In genomic region chr7:125523051-125523450, GRCm38 (mm10) we compare ENCODE assay signal across 14 mouse cellular contexts. TPM values are rescaled to one million over a fixed set of nuclear protein-coding genes. Genes with fewer than 3 reads are reported as not detected.
A peak's percentile ranks its signal among the peaks of the same experiment; 100 is the strongest.
DNase-seq lines count a peak whose midpoint lies in the region; ATAC-seq and TF ChIP-seq lines count a peak whose summit lies in the region.
"Had no signal": no experiment of that assay in that cellular context is flagged by ENCODE, and none has a peak within 500 bp of the region (broad histone marks: within the 10 kb centered on the region; RNA-seq: fewer than 3 reads in every experiment).

No protein-coding gene starts in this region.

- no peak overlapping the region for H3K4me2 ChIP-seq in lung, postnatal 0 days (replicated peaks; ENCODE audit: low read depth, low read length)

- H3K36me3 ChIP-seq in lung, postnatal 0 days (ENCODE audit: insufficient read depth, low read length): no peaks in the 10 kb centered on the region

- WGBS in lung, postnatal 0 days: 51% methylated on average over 3 of the region's 3 CpGs

- no peak overlapping the region for H3K27ac ChIP-seq in lung, postnatal 0 days (ENCODE audit: low read length)
- H3K27ac ChIP-seq: hindbrain, postnatal 0 days had no signal

- TF ChIP-seq CTCF in lung, postnatal 0 days (IDR thresholded peaks at IDR 0.05): no peak

- H3K9me3 ChIP-seq in lung, postnatal 0 days (ENCODE audit: low read length): no peaks in the 10 kb centered on the region

- peak; percentile 87 for ATAC-seq in erythroid progenitor cell, adult 5-6 weeks (replicated peaks; ENCODE audit: low FRiP score, poor library complexity, severe bottlenecking)
- peak; percentile 72 for ATAC-seq in megakaryocyte progenitor cell, adult 5-6 weeks (replicated peaks; ENCODE audit: poor library complexity)
- no peak for ATAC-seq in lung, postnatal 0 days
- ATAC-seq: forebrain, postnatal 0 days; hindbrain, postnatal 0 days had no signal

- no peak for TF ChIP-seq EP300 in lung, postnatal 0 days (IDR thresholded peaks at IDR 0.05)

- no peak overlapping the region for H3K4me3 ChIP-seq in lung, postnatal 0 days (ENCODE audit: low read depth, low read length)

- no peaks in the 10 kb centered on the region for H3K4me1 ChIP-seq in lung, postnatal 0 days (ENCODE audit: insufficient read depth, low read depth, low read length)

- H3K27me3 ChIP-seq in lung, postnatal 0 days (replicated peaks; ENCODE audit: insufficient read depth, low read length): no peaks in the 10 kb centered on the region

- H3K9ac ChIP-seq in lung, postnatal 0 days (replicated peaks; ENCODE audit: low read depth): no peak overlapping the region
- H3K9ac ChIP-seq: forebrain, postnatal 0 days had no signal

- peak; percentile 58 for DNase-seq in ovary, postnatal 36 days (ENCODE audit: low spot score)
- DNase-seq in ovary, postnatal 14 days (ENCODE audit: low spot score): no peak
- peak; percentile 51 for DNase-seq in adrenal gland, postnatal 10 days
- DNase-seq in lung, postnatal 0 days (ENCODE audit: low spot score): no peak
- no peak for DNase-seq in spleen, adult 12 weeks (ENCODE audit: low spot score)
- DNase-seq in gastrocnemius, postnatal 4 days (ENCODE audit: low spot score in 2 of 2): no peak
- DNase-seq: cerebellum, adult 2 months; forebrain, postnatal 0 days; gastrocnemius, postnatal 14 days; kidney, adult 9 months; thymus, postnatal 4 days had no signal

RNA-seq across cellular contexts. Expression of gene Il4ra, which starts 28.9 kb away (rescaled TPM):
- total RNA-seq in adrenal gland, postnatal 10 days (2021): 10 to 100 TPM; 43.9 to 51.3 TPM
- 0.84 and 2.2 TPM in 2 replicates for total RNA-seq in erythroid progenitor cell, adult 5-6 weeks (2015; ENCODE audit: low replicate concordance)
- total RNA-seq in erythroid progenitor cell, adult 5-6 weeks (2017; ENCODE audit: low replicate concordance): 3.3 and 5.7 TPM in 2 replicates
- 10.5 and 12.0 TPM in 2 replicates for total RNA-seq in megakaryocyte progenitor cell, adult 5-6 weeks (2015)
- total RNA-seq in megakaryocyte progenitor cell, adult 5-6 weeks (2017): 19.2 and 20.4 TPM in 2 replicates
- polyA plus RNA-seq in lung, postnatal 0 days (2015; fragmentation: Nextera tagmentation; extraction: Ambion mirVana): 29.7 and 31.8 TPM in 2 replicates
- 10 to 100 TPM; 14.5 to 15.1 TPM for total RNA-seq in gastrocnemius, postnatal 4 days (2021)

RNA-seq across cellular contexts. Expression of gene Nsmce1, which starts 31.7 kb away (rescaled TPM):
- 10 to 100 TPM; 42.2 to 46.4 TPM for total RNA-seq in adrenal gland, postnatal 10 days (2021)
- 36.9 and 58.7 TPM in 2 replicates for total RNA-seq in erythroid progenitor cell, adult 5-6 weeks (2015; ENCODE audit: low replicate concordance)
- total RNA-seq in erythroid progenitor cell, adult 5-6 weeks (2017; ENCODE audit: low replicate concordance): 51.3 and 53.6 TPM in 2 replicates
- 76.9 and 80.9 TPM in 2 replicates for total RNA-seq in megakaryocyte progenitor cell, adult 5-6 weeks (2015)
- 71.8 and 77.2 TPM in 2 replicates for total RNA-seq in megakaryocyte progenitor cell, adult 5-6 weeks (2017)
- 94.0 and 94.2 TPM in 2 replicates for polyA plus RNA-seq in lung, postnatal 0 days (2015; fragmentation: Nextera tagmentation; extraction: Ambion mirVana)
- 10 to 100 TPM; 28.3 to 33.6 TPM for total RNA-seq in gastrocnemius, postnatal 4 days (2021)

Comparison
In these comparisons a context has a peak if more than half of its experiments do, and no peak if none do; other contexts are left out.
1. DNase-seq: peak in ovary, postnatal 36 days (single experiment) and adrenal gland, postnatal 10 days (single experiment); none in ovary, postnatal 14 days (single experiment), lung, postnatal 0 days (single experiment), spleen, adult 12 weeks (single experiment) and gastrocnemius, postnatal 4 days (0 of 2).